Mouse (Mus musculus) myocyte (in vitro differentiated cells): Measurements from ENCODE around the gene Cracr2b.

Source experiments
- E2F4 ChIP-seq: IDR thresholded peaks from one replicate; pipeline ENCODE4 v1.6.1; 2011; ENCODE audit warnings: mild to moderate bottlenecking, control low read depth, moderate library complexity; ENCODE audit not compliant: insufficient read depth
- MAX ChIP-seq: IDR thresholded peaks from one replicate; pipeline ENCODE4 v1.6.1; 2011; ENCODE audit warnings: low read depth, mild to moderate bottlenecking, control low read depth
- POLR2A ChIP-seq: IDR thresholded peaks from one replicate; pipeline ENCODE4 v1.6.1; 2011; ENCODE audit warnings: low read depth, mild to moderate bottlenecking, control low read depth, moderate library complexity; ENCODE audit not compliant: insufficient read length
- POLR2AphosphoS2 ChIP-seq: IDR thresholded peaks from one replicate; pipeline ENCODE4 v1.6.1; 2011; ENCODE audit warnings: low read depth, control low read depth; ENCODE audit not compliant: insufficient read length
- TCF12 ChIP-seq: IDR thresholded peaks from one replicate; pipeline ENCODE4 v1.6.1; 2011; ENCODE audit warnings: mild to moderate bottlenecking, control low read depth; ENCODE audit not compliant: poor library complexity, insufficient read depth, severe bottlenecking

- TF ChIP-seq POLR2AphosphoS2 (no peak), E2F4 (no peak), TCF12 (no peak), POLR2A (no peak), MAX (no peak)
These were observed 23.6 kb downstream of the Cracr2b start for GRCm38 (mm10) chr7:141484186-141485120.
